Mouse (Mus musculus) cerebellum, adult (tissue): ENCODE measurements around the gene Nhp2.

ENCODE experiments used
- ATAC-seq: cut with Nextera tagmentation; 2 replicates; pipeline ENCODE4 v1.9.2; 2017; ENCODE audit warnings: mild to moderate bottlenecking, moderate library complexity, mixed read lengths; ENCODE audit not compliant: insufficient number of reproducible peaks, low FRiP score, low TSS enrichment

The Nhp2 gene

GRCm38 (mm10) chr11:51619409-51620060 lies at the start of gene Nhp2:
Gene Nhp2, plus strand, starts transcription at chr11:51619735.
- ATAC-seq, result peak; percentile 91

- ATAC-seq, result no peak
Measured at GRCm38 (mm10) chr11:51576454-51576853, 43.1 kb upstream of the Nhp2 start.

DNA sequence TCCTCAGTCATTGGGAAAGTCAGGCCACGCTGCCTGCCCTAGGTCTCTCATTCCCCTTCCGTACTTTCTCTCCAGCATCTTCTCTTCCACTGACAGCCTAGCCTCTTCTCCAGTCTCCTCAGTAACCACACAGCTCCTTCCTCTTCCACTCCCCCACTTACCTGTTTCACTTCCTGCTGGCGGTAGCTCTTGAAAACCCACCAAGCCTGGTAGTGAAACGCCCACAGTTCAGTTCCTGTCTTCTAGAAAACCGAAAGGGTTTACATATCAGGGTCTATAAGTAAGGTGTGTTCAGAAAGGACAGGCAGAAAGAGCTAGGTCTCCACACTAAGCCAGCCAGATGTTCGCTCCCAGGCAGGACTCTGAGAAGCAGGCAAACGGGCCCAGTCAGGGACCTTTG lies 41.9 kb upstream of the Nhp2 start:
- ATAC-seq, result no peak

- no peak for ATAC-seq
Measured at GRCm38 (mm10) chr11:51579024-51579423, 40.5 kb upstream of the Nhp2 start.

DNA sequence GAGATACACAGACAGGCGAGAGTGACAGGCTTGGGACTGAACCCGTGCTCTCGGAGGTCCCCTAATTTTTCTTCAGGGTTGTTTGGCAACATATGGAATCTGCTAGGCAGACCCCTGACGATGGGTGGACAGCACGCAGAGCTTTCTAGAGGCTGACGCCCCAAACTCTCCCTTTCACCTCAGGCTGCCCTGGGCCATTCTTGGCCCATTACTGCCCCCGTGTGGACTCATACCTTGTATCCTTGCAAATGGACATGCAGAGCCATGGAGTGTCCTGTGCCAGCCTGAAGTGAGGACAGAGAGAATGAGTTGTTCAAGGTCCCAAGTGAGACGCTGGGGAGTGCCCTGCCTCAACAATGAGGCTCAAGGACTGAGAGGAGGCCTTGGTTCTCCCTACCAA lies 36.8 kb upstream of the Nhp2 start:
- ATAC-seq, result no peak

GRCm38 (mm10) chr11:51584057-51584430 lies 35.5 kb upstream of the Nhp2 start:
- ATAC-seq, result peak; percentile 16

DNA sequence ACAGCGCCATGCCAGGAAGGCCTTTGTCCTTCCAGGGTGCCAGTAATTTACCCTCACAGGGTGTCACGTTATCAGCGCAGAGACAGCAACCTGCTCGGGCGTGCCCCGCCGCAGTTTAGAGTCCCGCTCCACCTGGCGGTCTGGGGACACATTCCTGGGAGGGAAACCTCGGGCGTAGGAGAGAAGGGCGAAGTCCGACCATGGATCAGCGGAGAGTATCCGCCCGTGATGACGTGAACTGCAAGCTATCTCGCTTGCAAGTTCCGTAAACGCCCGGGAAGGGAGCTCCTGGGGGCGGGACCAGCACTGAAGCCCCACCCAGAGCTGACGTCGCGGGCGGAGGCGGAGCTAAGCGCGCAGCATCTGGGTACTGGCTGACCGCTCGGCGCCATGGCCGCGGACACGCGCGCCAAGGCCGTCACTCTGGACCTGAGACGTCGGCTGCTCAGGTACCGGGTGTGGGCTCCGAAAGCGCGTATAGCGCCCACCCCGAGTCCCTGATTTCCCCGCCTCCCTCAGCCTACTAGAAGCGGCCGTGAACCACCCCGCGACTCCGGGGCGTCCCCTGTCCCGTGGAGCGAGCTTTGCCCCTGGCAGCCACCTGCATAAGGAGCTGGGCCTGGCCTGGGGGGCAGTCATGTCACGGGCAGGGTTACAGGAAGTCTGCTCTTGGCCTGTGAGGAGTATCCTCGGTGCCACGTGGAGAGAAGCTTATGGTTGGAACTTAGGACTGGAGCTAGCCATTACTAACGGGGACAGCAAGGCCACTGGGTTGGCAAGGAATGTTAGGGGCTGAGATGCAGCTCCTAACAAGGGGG lies 34.9 kb upstream of the Nhp2 start, which contains the start of gene Phykpl:
TSS of gene Phykpl (plus strand) at position 327 of the 818 bp plus-strand sequence.
- ATAC-seq, result peak; percentile 91

GRCm38 (mm10) chr11:51585608-51586252 lies 33.8 kb upstream of the Nhp2 start:
- ATAC-seq, result no peak

GRCm38 (mm10) chr11:51586411-51586810 lies 33.1 kb upstream of the Nhp2 start:
- no peak for ATAC-seq

GRCm38 (mm10) chr11:51587059-51587458 lies 32.5 kb upstream of the Nhp2 start:
- ATAC-seq, result no peak

- ATAC-seq, result no peak
Measured at GRCm38 (mm10) chr11:51588833-51589232, 30.7 kb upstream of the Nhp2 start.

DNA sequence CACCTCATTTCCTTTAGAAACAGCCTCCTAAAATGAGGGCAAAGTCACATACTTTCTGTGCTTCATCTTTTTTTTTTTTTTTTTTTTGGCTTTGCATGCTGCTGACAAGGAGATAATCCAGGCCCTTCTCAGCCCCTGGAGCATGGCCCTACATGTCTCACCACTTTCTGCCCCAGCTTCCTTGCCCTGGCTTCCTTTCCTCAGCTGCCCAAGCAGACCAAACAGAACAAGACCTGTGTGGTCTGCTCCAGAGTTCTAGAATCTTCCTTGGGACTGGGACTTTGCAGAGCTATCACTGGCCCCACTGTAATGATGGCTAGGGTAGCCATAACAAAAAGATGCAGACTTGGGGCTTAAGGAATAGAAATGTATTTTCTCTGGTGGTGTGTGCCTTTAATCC lies 29.5 kb upstream of the Nhp2 start:
- ATAC-seq, result no peak

DNA sequence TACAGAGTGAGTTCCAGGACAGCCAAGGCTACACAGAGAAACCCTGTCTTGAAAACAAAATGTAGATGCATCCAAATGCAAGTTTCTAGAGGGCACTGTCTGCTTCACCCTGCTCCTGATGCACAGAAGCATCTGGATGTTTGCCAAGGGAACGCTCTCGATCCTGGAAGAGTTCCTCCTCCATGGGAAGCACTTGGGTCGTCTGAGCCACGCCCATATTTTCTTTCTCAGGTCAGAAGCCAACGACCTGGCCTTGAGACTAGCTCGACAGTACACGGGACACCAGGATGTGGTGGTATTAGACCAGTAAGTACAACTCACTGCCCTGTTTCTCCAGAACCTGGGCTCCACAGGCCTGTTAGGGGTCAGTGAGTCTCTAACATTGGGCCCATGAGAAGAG lies 28.4 kb upstream of the Nhp2 start:
- ATAC-seq, result no peak

- ATAC-seq, result no peak
Measured at GRCm38 (mm10) chr11:51591915-51592314, 27.6 kb upstream of the Nhp2 start.

DNA sequence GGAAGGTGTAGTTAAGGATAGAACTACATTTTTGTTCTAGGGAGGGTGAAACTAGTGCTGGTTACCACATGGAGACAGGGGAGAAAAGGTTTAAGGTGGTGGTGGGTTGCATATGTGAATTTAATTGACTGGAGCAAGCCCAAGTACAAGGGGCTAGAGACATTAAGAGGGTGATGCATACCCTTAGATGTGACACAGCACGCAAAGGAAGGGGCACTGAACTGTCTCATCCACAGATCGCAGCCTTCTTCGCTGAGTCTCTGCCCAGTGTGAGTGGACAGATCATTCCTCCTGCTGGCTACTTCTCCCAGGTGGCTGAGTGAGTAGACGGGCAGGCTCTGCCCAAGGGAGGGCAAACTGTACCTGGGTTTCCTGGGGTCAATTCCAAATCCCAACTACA lies 26.2 kb upstream of the Nhp2 start:
- ATAC-seq, result no peak

DNA sequence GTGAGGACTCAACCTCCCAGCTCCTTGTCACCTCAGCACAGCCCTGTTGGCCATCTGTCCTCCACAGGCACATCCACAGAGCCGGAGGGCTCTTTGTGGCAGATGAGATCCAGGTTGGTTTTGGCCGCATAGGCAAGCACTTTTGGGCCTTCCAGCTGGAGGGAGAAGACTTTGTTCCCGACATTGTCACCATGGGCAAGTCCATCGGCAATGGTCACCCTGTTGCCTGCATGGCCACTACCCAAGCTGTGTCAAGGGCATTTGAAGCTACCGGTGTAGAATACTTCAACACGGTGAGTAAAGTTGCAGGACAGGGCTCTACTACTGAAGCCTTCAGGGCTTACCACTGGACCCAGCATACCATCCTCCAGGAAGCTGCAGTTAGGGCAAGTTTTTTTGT lies 25.7 kb upstream of the Nhp2 start:
- no peak for ATAC-seq

DNA sequence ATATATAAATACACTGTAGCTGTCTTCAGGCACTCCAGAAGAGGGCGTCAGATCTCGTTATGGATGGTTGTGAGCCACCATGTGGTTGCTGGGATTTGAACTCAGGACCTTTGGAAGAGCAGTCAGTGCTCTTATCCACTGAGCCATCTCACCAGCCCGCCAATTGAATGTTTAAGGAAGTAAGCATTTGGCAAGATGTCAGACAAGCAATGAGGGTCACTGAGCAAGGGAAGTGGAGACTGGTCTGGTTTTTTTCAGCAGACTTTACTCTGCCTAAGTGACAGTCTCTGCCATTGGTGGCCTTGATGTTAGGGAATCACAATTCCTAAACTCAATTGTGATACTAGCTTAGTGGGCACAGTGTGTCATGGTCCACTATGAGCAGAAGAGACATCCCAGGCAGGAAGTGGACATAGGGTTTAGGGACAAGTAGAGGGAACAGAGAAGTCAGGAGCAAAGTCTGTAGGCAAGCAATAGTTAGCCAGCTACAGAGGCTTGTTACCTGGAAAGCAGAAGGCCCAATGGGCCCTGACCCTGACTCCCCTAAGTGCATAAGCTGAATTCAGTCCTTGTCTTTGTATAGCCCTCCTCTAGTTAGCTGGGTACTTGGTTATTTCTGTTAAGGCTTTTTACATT lies 24.7 kb upstream of the Nhp2 start:
- no peak for ATAC-seq

GRCm38 (mm10) chr11:51595459-51596083 lies 24.0 kb upstream of the Nhp2 start:
- ATAC-seq, result no peak

- no peak for ATAC-seq
Measured at GRCm38 (mm10) chr11:51597553-51597952, 22.0 kb upstream of the Nhp2 start.

- ATAC-seq, result no peak
Measured at GRCm38 (mm10) chr11:51602253-51602652, 17.3 kb upstream of the Nhp2 start.
